Mouse (Mus musculus): ENCODE measurements around the gene Gpr146. TPM values are rescaled to one million over a fixed set of nuclear protein-coding genes. Genes with fewer than 3 reads are reported as not detected.

Gene Gpr146
- polyA plus RNA-seq, 1 experiment from 2014 or later, result 1.4 TPM

DNA sequence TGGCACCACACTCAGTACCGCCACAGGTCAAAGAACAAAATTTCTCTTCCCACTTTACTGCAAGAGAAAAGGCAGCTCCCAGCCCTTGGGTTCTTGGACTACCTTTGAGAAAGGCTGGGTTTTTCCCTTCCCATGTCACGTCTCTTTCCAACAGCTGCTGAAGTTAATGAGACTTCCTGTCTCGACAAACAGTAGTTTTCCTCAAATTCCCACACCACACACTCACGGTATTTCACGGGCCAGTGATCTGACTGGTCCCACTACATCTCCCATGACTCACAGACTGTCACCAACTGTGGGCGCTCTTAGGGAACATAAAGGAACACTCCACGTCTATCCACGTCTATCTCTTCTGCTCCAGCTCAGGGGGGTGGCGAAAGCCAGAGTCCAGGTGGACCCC lies 47.7 kb downstream of the Gpr146 start:
- Histone ChIP-seq H3K4me1 (peaks cover 58% of the 10 kb centered on the region), H3K36me3 (peaks cover 2% of the 10 kb centered on the region; the same call in 1 of the 2 replicates), H3K27ac (peak overlapping the region; percentile 22; the same call in 1 of the 2 replicates), H3K27me3 (no peaks in the 10 kb centered on the region), H3K9me3 (no peaks in the 10 kb centered on the region), H3K4me2 (replicated peaks) (no peak overlapping the region), H3K4me3 (no peak overlapping the region), H3K9ac (no peak overlapping the region)
- no peak for ATAC-seq (ENCODE audit: low FRiP score, low read depth)
- WGBS, result 55% methylated on average over 9 of the region's 9 CpGs

GRCm38 (mm10) chr5:139427001-139427400 lies 49.5 kb downstream of the Gpr146 start:
- peaks cover 70% of the 10 kb centered on the region for H3K4me1 ChIP-seq
- H3K9me3 ChIP-seq, result no peaks in the 10 kb centered on the region
- no peak overlapping the region for H3K9ac ChIP-seq
- no peak for ATAC-seq (ENCODE audit: low FRiP score, low read depth)
- H3K36me3 ChIP-seq, result peaks cover 2% of the 10 kb centered on the region; the same call in 1 of the 2 replicates
- no peak overlapping the region for H3K27ac ChIP-seq
- no peak overlapping the region for H3K4me2 ChIP-seq (replicated peaks)
- 93% methylated on average over 9 of the region's 9 CpGs for WGBS
- no peaks in the 10 kb centered on the region for H3K27me3 ChIP-seq
- H3K4me3 ChIP-seq, result no peak overlapping the region

DNA sequence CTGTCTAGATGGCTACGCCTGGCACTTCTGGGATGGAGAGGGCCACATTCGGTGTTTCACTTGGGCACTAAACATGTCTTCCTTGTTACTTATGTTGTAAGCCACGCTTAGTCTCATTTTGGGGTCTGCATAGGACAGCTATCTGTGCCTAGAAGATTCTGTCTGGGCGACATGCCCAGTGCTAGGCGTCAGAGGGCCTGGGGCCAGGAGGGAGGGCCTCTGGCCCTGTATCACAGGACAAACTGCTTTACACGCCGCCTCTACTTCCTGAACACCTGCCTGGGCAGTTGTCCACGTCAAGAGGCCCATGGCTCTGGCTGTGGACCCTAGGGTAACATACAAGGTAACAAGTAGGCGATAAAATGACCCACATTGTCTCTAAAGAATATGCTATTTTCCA lies 50.5 kb downstream of the Gpr146 start:
- ATAC-seq (ENCODE audit: low FRiP score, low read depth), result no peak
- Histone ChIP-seq H3K36me3 (peaks cover 2% of the 10 kb centered on the region; the same call in 1 of the 2 replicates), H3K27ac (no peak overlapping the region), H3K27me3 (no peaks in the 10 kb centered on the region), H3K9me3 (no peaks in the 10 kb centered on the region), H3K4me2 (replicated peaks) (no peak overlapping the region), H3K4me3 (no peak overlapping the region), H3K4me1 (peaks cover 60% of the 10 kb centered on the region), H3K9ac (no peak overlapping the region)
- WGBS, result 76% methylated on average over 9 of the region's 9 CpGs

GRCm38 (mm10) chr5:139429818-139430341 lies 52.4 kb downstream of the Gpr146 start:
- no peak overlapping the region for H3K4me3 ChIP-seq
- ATAC-seq (ENCODE audit: low FRiP score, low read depth), result no peak
- WGBS, result 27% methylated on average over 12 of the region's 12 CpGs
- peak overlapping the region; percentile 4; the same call in 1 of the 2 replicates for H3K9ac ChIP-seq
- H3K36me3 ChIP-seq, result peaks cover 2% of the 10 kb centered on the region; the same call in 1 of the 2 replicates
- no peak overlapping the region for H3K4me2 ChIP-seq (replicated peaks)
- no peak overlapping the region for H3K27ac ChIP-seq
- no peaks in the 10 kb centered on the region for H3K27me3 ChIP-seq
- no peaks in the 10 kb centered on the region for H3K9me3 ChIP-seq
- peaks cover 53% of the 10 kb centered on the region for H3K4me1 ChIP-seq

GRCm38 (mm10) chr5:139432333-139432732 lies 54.8 kb downstream of the Gpr146 start:
- Histone ChIP-seq H3K27ac (no peak overlapping the region), H3K4me1 (peaks cover 52% of the 10 kb centered on the region), H3K4me2 (replicated peaks) (no peak overlapping the region), H3K9me3 (no peaks in the 10 kb centered on the region), H3K4me3 (no peak overlapping the region), H3K36me3 (peaks cover 7% of the 10 kb centered on the region; the same call in 1 of the 2 replicates), H3K27me3 (no peaks in the 10 kb centered on the region), H3K9ac (no peak overlapping the region)
- 52% methylated on average over 6 of the region's 6 CpGs for WGBS
- no peak for ATAC-seq (ENCODE audit: low FRiP score, low read depth)

DNA sequence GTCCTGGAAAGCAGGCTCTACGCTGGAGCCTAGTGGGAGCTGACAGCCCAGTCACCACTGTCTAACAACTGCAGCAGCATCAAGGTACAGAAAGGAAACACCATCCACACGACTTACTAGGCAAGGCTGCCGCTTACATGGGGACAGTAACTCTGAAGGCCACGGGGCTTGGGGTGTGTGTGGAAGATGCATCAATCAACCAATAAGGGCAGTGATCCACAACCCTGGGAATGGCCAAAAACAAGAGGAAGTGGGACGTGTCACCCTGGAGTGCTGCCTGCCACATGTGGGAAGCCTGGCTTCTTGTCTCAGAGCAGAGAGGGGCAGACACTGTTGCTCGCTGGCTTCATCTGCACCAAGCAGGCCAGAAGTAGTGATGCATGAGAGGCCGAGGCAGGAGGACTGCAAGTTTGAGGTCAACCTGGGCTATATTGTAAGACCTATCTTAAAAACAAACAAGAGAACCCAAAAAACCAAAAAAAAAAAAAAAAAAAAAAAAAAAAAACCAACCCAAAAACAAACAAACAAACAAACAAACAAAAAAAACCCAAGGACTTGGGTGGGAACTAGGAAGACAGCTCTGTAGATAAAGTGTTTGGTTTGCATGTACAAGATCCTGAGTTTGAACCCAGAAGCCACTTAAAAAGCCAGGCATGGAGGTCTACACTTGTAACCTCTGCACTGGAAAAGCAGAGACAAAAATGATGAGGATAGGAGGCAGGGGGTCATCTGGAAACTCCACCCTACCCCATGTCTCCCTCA lies 55.4 kb downstream of the Gpr146 start:
- Histone ChIP-seq H3K4me1 (peaks cover 50% of the 10 kb centered on the region), H3K36me3 (peaks cover 7% of the 10 kb centered on the region; the same call in 1 of the 2 replicates), H3K27me3 (no peaks in the 10 kb centered on the region), H3K9me3 (no peaks in the 10 kb centered on the region), H3K4me2 (replicated peaks) (no peak overlapping the region), H3K27ac (no peak overlapping the region), H3K4me3 (no peak overlapping the region), H3K9ac (no peak overlapping the region)
- no peak for ATAC-seq (ENCODE audit: low FRiP score, low read depth)
- 61% methylated on average over 7 of the region's 7 CpGs for WGBS

DNA sequence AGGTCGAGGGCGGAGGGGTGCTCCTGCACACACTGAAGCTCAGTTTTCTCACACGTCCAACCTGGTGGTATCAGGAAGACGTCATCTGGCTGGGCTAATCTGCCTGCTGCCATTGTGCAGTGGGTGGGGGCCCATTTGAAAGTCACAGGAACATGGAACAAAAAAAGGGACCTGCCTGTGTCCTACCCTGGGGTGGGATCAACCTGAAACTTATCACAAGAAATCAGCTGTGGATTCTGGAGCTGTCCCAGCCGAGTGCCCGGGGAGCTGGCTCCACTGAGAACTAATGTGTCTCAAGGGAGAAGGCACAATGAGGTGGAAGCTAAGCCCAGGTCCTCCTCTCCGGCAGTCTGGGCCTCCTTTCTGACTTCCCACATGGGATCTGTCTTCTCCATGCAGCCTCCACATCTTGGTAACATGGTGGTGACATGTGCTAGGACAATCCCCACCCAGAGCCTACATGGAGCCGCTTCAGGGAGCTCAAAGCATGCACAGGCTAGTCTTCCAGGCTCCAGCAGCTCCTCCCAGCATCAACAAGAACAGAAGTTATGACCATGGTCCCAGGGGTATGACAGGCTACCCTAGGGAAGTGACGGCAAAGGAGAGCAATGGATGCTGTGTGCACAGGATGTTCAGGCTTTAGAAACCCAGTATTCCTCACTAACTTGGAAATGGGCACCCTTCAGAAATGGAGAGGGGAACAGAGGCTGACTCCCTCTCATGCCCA lies 56.5 kb downstream of the Gpr146 start:
- 80% methylated on average over 9 of the region's 9 CpGs for WGBS
- no peaks in the 10 kb centered on the region for H3K9me3 ChIP-seq
- no peak overlapping the region for H3K4me3 ChIP-seq
- no peak overlapping the region for H3K27ac ChIP-seq
- H3K9ac ChIP-seq, result no peak overlapping the region
- ATAC-seq (ENCODE audit: low FRiP score, low read depth), result no peak
- no peaks in the 10 kb centered on the region for H3K27me3 ChIP-seq
- H3K36me3 ChIP-seq, result peaks cover 5% of the 10 kb centered on the region; the same call in 1 of the 2 replicates
- H3K4me2 ChIP-seq (replicated peaks), result no peak overlapping the region
- H3K4me1 ChIP-seq, result peaks cover 45% of the 10 kb centered on the region

GRCm38 (mm10) chr5:139434940-139435339 lies 57.4 kb downstream of the Gpr146 start:
- no peaks in the 10 kb centered on the region for H3K9me3 ChIP-seq
- peak; percentile 60; the same call in 1 of the 2 replicates for ATAC-seq (ENCODE audit: low FRiP score, low read depth)
- H3K27me3 ChIP-seq, result no peaks in the 10 kb centered on the region
- H3K4me1 ChIP-seq, result peaks cover 37% of the 10 kb centered on the region
- WGBS, result 47% methylated on average over 8 of the region's 8 CpGs
- no peak overlapping the region for H3K4me2 ChIP-seq (replicated peaks)
- no peak overlapping the region for H3K9ac ChIP-seq
- no peak overlapping the region for H3K4me3 ChIP-seq
- H3K36me3 ChIP-seq, result peaks cover 5% of the 10 kb centered on the region; the same call in 1 of the 2 replicates
- H3K27ac ChIP-seq, result no peak overlapping the region

DNA sequence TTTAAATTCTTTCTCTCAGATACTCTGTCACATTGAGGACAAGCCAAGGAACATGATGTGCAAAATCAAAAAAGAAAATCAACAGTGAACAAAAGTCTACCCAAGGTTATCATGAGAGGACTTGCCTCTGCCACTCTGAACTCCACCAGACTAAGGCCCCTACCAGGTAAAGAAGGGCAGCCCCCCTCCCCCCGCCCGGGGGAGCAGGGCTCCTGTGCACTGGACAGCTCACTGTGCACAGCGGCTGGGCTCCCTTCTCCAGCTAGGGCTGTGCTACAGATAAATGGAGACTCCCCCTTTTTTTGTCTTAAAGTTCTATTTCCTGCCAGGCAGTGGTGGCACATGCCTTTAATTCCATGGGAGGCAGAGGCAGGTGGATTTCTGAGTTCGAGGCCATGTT lies 60.3 kb downstream of the Gpr146 start:
- ATAC-seq (ENCODE audit: low FRiP score, low read depth), result no peak
- 88% methylated on average over 4 of the region's 4 CpGs for WGBS
- Histone ChIP-seq H3K27ac (no peak overlapping the region), H3K27me3 (no peaks in the 10 kb centered on the region), H3K4me2 (replicated peaks) (no peak overlapping the region), H3K4me3 (no peak overlapping the region), H3K4me1 (peaks cover 22% of the 10 kb centered on the region), H3K36me3 (peaks cover 5% of the 10 kb centered on the region; the same call in 1 of the 2 replicates), H3K9me3 (no peaks in the 10 kb centered on the region), H3K9ac (no peak overlapping the region)

DNA sequence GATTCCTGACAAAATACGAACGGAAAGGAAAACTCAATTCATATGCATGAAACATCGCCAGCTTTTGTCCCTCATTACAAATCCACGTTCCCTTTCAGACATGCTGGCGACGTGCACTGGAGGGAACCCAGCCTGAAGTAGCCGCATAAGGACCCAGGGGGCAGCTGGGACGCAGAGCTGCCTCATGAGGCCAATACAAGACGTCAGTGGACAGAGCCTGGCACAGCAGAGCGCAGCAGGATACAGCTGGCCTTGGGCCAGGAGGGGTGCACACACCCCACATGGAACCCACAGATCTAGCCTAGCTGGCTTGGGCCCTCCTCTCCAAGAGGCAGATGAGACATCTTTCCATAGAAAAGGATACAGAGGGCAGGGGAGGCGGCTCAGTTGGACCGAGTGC lies 60.9 kb downstream of the Gpr146 start:
- peaks cover 22% of the 10 kb centered on the region for H3K4me1 ChIP-seq
- no peak overlapping the region for H3K9ac ChIP-seq
- no peak for ATAC-seq (ENCODE audit: low FRiP score, low read depth)
- peaks cover 5% of the 10 kb centered on the region; the same call in 1 of the 2 replicates for H3K36me3 ChIP-seq
- no peak overlapping the region for H3K4me2 ChIP-seq (replicated peaks)
- H3K4me3 ChIP-seq, result no peak overlapping the region
- 86% methylated on average over 12 of the region's 12 CpGs for WGBS
- H3K27ac ChIP-seq, result no peak overlapping the region
- no peaks in the 10 kb centered on the region for H3K9me3 ChIP-seq
- no peaks in the 10 kb centered on the region for H3K27me3 ChIP-seq

DNA sequence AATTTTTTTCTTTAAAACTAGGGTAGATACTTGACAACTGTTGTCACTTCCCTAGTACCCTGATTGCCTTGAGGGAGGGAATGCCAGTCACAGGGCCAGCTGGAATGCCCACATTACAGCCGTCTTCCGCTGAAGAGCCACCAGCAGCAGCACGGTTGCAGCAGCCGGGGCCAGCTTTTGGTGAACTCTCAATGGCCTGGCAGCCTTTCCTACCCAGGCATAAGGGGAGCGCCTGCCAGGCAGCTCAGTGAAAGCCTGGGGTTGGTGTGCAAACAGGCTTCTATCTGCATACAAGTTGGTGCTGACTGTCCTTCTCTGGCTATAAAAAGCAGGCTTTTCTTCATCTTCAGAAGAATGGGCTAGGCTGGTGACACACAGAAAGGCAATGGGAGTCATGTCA lies 63.0 kb downstream of the Gpr146 start:
- Histone ChIP-seq H3K27ac (no peak overlapping the region), H3K9ac (no peak overlapping the region), H3K4me3 (no peak overlapping the region), H3K36me3 (peaks cover 5% of the 10 kb centered on the region; the same call in 1 of the 2 replicates), H3K4me2 (replicated peaks) (no peak overlapping the region), H3K27me3 (no peaks in the 10 kb centered on the region), H3K4me1 (peaks cover 6% of the 10 kb centered on the region; the same call in 1 of the 2 replicates), H3K9me3 (no peaks in the 10 kb centered on the region)
- WGBS, result 92% methylated on average over 5 of the region's 5 CpGs
- no peak for ATAC-seq (ENCODE audit: low FRiP score, low read depth)

All from limb, embryonic 13.5 days (tissue).